Mouse (Mus musculus) megakaryocyte progenitor cell, adult 5-6 weeks (primary cell): ENCODE measurements around the gene Ndst2. TPM values are rescaled to one million over a fixed set of nuclear protein-coding genes. Genes with fewer than 3 reads are reported as not detected.

Experiments
- ATAC-seq: replicated peaks from 2 replicates; pipeline ENCODE4 v1.8.0; 2016; ENCODE audit warnings: mild to moderate bottlenecking, moderate TSS enrichment, inconsistent platforms; ENCODE audit not compliant: poor library complexity
- total RNA-seq, 2 experiments: library from RNA; stranded (forward) in 1 of 2; stranded (reverse) in 1 of 2; fragments of 157-497, 149-512 nt in 1 of 2; fragments of 200-1000 nt in 1 of 2; gene quantifications; 2 replicates each; pipeline versions ENCODE4 v1.2.3 to v1.2.4; 2015 to 2017

The Ndst2 gene
- total RNA-seq, 2 experiments from 2014 or later: 6.6 to 21.2 TPM

GRCm38 (mm10) chr14:20702096-20702740, 32.1 kb downstream of the Ndst2 start:
- ATAC-seq: no peak; the same call in 1 of the 2 replicates

DNA sequence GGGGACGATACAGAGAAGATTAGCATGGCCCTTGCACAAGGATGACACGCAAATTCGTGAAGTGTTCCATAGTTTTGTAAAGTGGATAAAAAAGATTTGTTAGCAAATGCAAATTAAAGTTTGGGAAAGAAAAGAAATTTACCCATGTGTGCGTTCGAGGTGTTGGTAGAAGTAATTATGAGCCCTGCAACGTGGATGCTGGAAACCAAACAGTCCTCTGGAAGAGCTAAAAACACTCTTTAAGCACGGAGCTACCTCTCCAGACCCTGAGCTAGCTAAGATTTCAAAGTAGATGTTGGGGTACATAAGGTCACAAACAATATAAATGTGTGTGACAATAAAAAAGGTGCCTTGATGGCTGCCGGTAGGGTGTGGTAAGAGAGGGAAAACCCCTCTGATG, 32.8 kb downstream of the Ndst2 start:
- no peak for ATAC-seq

- no peak for ATAC-seq
Observed at GRCm38 (mm10) chr14:20700362-20700761, 34.0 kb downstream of the Ndst2 start.

DNA sequence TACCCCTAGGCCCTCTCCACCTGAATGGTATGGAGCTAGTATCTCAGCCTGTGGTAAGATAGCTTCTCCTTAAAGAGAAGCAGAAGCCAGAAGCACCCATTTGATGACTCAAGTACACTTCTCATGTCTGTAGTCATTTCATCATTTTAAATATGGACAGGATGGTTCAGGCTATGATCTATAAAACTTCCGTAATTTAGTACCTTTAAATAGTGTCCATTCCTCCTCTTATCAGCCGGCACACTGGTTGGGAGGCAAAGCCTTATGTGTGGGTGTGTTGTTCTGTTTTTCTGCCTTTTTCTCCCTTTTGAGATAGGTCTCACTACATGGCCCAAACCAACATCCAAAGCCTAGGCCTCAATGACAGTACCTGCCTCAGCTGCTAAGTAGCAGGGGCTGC, 35.8 kb downstream of the Ndst2 start:
- no peak for ATAC-seq

DNA sequence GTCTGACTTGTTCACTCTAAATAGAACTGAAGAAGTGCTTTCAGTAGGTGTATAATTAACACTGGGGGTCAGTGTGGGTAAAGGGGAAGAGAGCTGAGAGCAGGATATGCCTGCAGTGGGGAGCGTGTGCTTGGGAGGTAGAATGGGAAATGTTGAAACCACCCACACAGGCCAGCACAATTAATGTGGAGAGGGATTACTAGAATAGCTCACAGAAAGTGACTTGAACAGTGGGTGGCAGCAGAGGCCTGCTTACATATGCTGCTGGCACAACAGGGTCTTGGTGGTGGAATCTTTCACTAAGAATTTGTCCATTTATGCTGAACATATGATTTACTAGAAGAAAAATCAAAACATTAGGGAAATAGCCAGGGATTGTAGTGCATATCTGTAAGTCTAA, 37.4 kb downstream of the Ndst2 start:
- peak; percentile 68 for ATAC-seq

DNA sequence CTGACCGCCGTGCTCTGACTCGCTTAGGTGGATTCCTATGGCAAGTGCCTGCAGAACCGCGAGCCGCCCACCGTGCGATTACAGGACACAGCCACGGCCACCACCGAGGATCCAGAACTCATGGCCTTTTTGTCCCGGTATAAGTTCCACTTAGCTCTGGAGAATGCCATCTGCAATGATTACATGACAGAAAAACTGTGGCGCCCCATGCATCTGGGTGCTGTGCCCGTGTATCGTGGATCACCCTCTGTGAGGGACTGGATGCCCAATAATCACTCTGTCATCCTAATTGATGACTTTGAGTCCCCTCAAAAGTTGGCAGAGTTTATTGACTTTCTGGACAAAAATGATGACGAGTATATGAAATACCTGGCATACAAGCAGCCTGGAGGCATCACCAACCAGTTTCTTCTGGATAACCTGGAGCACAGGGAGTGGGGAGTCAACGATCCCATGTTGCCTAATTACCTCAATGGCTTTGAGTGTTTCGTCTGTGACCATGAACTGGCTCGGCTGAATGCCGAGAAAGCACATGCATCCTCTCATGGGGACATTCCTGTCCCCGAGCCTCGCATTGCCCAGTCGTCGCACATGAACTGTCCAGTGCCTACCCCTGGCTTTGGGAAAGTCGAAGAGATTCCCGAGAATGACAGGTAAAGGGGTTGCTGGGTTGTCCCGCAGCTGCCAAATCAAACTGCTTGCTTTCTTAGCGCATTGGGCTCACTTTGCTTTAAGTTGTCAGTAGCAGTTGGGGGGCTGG, 38.4 kb downstream of the Ndst2 start:
- no peak for ATAC-seq

DNA sequence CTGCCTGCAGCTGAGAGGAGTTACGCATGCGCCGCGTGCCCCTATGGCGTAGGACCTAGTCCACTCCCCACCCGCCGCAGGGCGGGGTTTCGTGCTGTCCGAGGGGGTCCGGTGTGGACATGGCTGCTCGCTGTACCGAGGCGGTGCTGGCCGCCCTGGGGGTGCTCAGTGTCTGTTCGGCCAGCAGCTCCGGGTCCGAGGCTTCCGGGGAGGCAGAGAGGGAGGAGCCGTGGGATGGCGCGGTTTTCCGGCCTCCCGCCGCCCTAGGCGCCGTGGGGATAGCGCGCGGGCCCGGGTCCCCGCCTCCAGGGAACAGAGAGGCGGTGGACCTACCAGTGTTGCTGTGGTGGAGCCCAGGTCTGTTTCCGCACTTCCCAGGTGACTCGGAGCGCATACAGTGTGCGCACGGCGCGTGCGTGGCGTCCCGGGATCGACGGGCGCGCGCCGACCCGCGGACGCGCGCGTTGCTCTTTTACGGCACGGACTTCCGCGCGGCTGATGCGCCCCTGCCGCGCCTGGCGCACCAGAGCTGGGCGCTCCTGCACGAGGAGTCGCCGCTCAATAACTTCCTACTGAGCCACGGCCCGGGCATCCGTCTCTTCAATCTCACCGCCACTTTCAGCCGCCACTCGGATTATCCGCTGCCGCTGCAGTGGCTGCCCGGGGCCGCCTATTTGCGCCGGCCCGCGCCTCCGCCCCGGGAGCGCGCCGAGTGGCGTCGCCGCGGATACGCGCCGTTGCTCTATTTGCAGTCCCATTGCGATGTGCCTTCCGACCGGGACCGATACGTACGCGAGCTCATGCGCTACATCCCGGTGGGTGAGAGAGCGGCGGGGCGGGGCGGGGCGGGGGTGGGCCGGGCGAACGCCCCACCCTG, 39.2 kb downstream of the Ndst2 start, which contains the start of gene Fut11:
TSS of gene Fut11 (plus strand) at position 85 of the 877 bp plus-strand sequence.
- ATAC-seq: peak; percentile 63

- ATAC-seq: 0 out of 2 replicates have a peak, but pooled peaks have one; percentile 1
Observed at GRCm38 (mm10) chr14:20694185-20694883, 40.0 kb downstream of the Ndst2 start.

- ATAC-seq: no peak
Observed at GRCm38 (mm10) chr14:20693589-20694101, 40.7 kb downstream of the Ndst2 start.

GRCm38 (mm10) chr14:20691772-20692171, 42.6 kb downstream of the Ndst2 start:
- ATAC-seq: no peak

GRCm38 (mm10) chr14:20689009-20689408, 45.4 kb downstream of the Ndst2 start:
- no peak for ATAC-seq

GRCm38 (mm10) chr14:20686576-20686975, 47.8 kb downstream of the Ndst2 start:
- no peak for ATAC-seq

GRCm38 (mm10) chr14:20682498-20682897, 51.9 kb downstream of the Ndst2 start:
- ATAC-seq: peak; percentile 78

- no peak for ATAC-seq
Observed at GRCm38 (mm10) chr14:20681742-20682141, 52.6 kb downstream of the Ndst2 start.

DNA sequence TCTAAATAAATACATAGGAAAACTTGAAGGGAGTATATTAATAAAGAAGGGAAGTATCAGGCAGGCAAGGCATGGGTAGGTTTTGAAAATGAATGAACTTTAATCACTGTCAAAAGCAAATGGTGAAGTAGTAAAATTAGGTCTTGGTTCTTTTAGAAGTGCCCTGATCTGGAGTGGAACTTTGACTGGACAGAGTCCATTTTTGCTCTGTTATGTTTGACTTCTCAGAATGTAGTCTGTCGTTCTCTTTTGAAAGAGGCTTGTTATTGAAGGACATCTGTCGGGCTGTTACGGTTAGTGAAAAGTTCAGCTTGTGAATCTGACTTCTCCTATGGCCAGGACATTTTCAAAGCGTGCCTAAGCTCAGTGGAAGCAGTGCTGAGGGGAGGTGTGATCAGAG, 56.5 kb downstream of the Ndst2 start:
- ATAC-seq: no peak

GRCm38 (mm10) chr14:20674064-20674833, 60.1 kb downstream of the Ndst2 start, which contains the start of gene Sec24c:
Gene Sec24c (plus strand): TSS chr14:20674308.
- ATAC-seq: peak; percentile 93

GRCm38 (mm10) chr14:20673735-20674063, 60.7 kb downstream of the Ndst2 start:
- peak; percentile 52 for ATAC-seq
